Mouse (Mus musculus) MEL (cell line): ENCODE measurements around the gene D230025D16Rik. TPM values are rescaled to one million over a fixed set of nuclear protein-coding genes. Genes with fewer than 3 reads are reported as not detected.

Experiments
- DNase-seq: peaks from one replicate; pipeline ENCODE4 v3.0.0; 2011; ENCODE audit warnings: low read depth, low spot score
- H3K27ac ChIP-seq: 2 replicates; pipeline ENCODE4 v1.5.1; 2012; ENCODE audit warnings: low read depth, mild to moderate bottlenecking, control low read depth, low read length, moderate library complexity; ENCODE audit not compliant: control insufficient read depth
- H3K27me3 ChIP-seq, 2 experiments: fragments of 150-350 bp in 1 of 2; sonication (generic) in 1 of 2; 2 replicates each; pipeline ENCODE4 v1.6.1; 2012; ENCODE audit warnings: low read length in 2 of 2, mild to moderate bottlenecking in 2 of 2, improper control_type of control experiment in 1 of 2, moderate library complexity in 1 of 2; ENCODE audit not compliant: insufficient read depth in 2 of 2, control insufficient read depth in 1 of 2
- H3K36me3 ChIP-seq, 2 experiments: 2 replicates each; pipeline ENCODE4 v1.6.1; 2012 to 2014; ENCODE audit warnings: low read length in 2 of 2, improper control_type of control experiment in 1 of 2, inconsistent platforms in 1 of 2, mild to moderate bottlenecking in 1 of 2; ENCODE audit not compliant: insufficient read depth in 2 of 2, control insufficient read depth in 1 of 2
- H3K4me1 ChIP-seq, 2 experiments: fragments of 150-350 bp in 1 of 2; sonication (generic) in 1 of 2; 2 replicates each; pipeline ENCODE4 v1.6.1; 2012; ENCODE audit warnings: low read length in 2 of 2, improper control_type of control experiment in 1 of 2, mild to moderate bottlenecking in 1 of 2; ENCODE audit not compliant: insufficient read depth in 2 of 2, control insufficient read depth in 1 of 2
- H3K4me3 ChIP-seq, 2 experiments: fragments of 150-350 bp in 1 of 2; sonication (generic) in 1 of 2; 2 replicates each; pipeline ENCODE4 v1.5.1; 2012; ENCODE audit warnings: low read depth in 2 of 2, low read length in 2 of 2, mild to moderate bottlenecking in 2 of 2, moderate library complexity in 2 of 2, control low read depth in 1 of 2, improper control_type of control experiment in 1 of 2; ENCODE audit not compliant: control insufficient read depth in 1 of 2, insufficient read depth in 1 of 2
- H3K79me2 ChIP-seq: 2 replicates; pipeline ENCODE4 v1.6.1; 2012; ENCODE audit warnings: mild to moderate bottlenecking, low read length, moderate library complexity; ENCODE audit not compliant: control insufficient read depth, poor library complexity, insufficient read depth
- H3K9ac ChIP-seq: 2 replicates; pipeline ENCODE4 v1.6.1; 2012; ENCODE audit warnings: low read depth, mild to moderate bottlenecking, control low read depth, low read length, moderate library complexity; ENCODE audit not compliant: control insufficient read depth, poor library complexity, severe bottlenecking
- H3K9me3 ChIP-seq: fragments of 150-350 bp; sonication (generic); replicated peaks from 2 replicates; pipeline ENCODE4 v1.6.1; 2012; ENCODE audit warnings: mild to moderate bottlenecking, low read length, improper control_type of control experiment, moderate library complexity; ENCODE audit not compliant: insufficient read depth
- CHD1 ChIP-seq: IDR thresholded peaks from 2 replicates; pipeline ENCODE4 v1.6.1; 2012; ENCODE audit warnings: low read depth, mild to moderate bottlenecking, inconsistent platforms, low read length, improper control_type of control experiment
- CHD2 ChIP-seq: IDR thresholded peaks from 2 replicates; pipeline ENCODE4 v1.6.1; 2011; ENCODE audit warnings: low read length, improper control_type of control experiment
- EP300 ChIP-seq, 2 experiments: IDR thresholded peaks; 2 replicates each; pipeline ENCODE4 v1.6.1; 2011; ENCODE audit warnings: improper control_type of control experiment in 2 of 2, low read length in 2 of 2, low read depth in 1 of 2, mild to moderate bottlenecking in 1 of 2
- ETS1 ChIP-seq: IDR thresholded peaks from 2 replicates; pipeline ENCODE4 v1.6.1; 2012; ENCODE audit warnings: low read depth, mild to moderate bottlenecking, inconsistent platforms, low read length, improper control_type of control experiment, moderate library complexity
- GATA1 ChIP-seq: IDR thresholded peaks from 2 replicates; pipeline ENCODE4 v1.6.1; 2011; ENCODE audit warnings: low read depth, low read length, improper control_type of control experiment
- JUND ChIP-seq: IDR thresholded peaks from 2 replicates; pipeline ENCODE4 v1.6.1; 2011; ENCODE audit warnings: low read depth, mild to moderate bottlenecking, improper control_type of control experiment, low read length
- MAFK ChIP-seq: IDR thresholded peaks from 2 replicates; pipeline ENCODE4 v1.6.1; 2011; ENCODE audit warnings: low read depth, mild to moderate bottlenecking, low read length, improper control_type of control experiment, borderline replicate concordance
- MAX ChIP-seq: IDR thresholded peaks from 2 replicates; pipeline ENCODE4 v1.6.1; 2011; ENCODE audit warnings: low read length, improper control_type of control experiment
- MAZ ChIP-seq: IDR thresholded peaks from 2 replicates; pipeline ENCODE4 v1.6.1; 2012; ENCODE audit warnings: low read depth, mild to moderate bottlenecking, inconsistent platforms, low read length, improper control_type of control experiment
- MXI1 ChIP-seq: IDR thresholded peaks from 2 replicates; pipeline ENCODE4 v1.6.1; 2011; ENCODE audit warnings: mild to moderate bottlenecking, low read depth, low read length, improper control_type of control experiment
- MYC ChIP-seq: IDR thresholded peaks from 2 replicates; pipeline ENCODE4 v1.6.1; 2011; ENCODE audit warnings: low read depth, mild to moderate bottlenecking, low read length, improper control_type of control experiment, moderate library complexity
- NELFE ChIP-seq: IDR thresholded peaks from 2 replicates; pipeline ENCODE4 v1.6.1; 2011; ENCODE audit warnings: low read depth, low read length, improper control_type of control experiment
- POLR2A ChIP-seq, 2 experiments: IDR thresholded peaks; 2 replicates each; pipeline ENCODE4 v1.6.1; 2011 to 2012; ENCODE audit warnings: low read length in 2 of 2, mild to moderate bottlenecking in 2 of 2, control low read depth in 1 of 2, improper control_type of control experiment in 1 of 2, low read depth in 1 of 2, moderate library complexity in 1 of 2; ENCODE audit not compliant: control insufficient read depth in 1 of 2, insufficient read depth in 1 of 2, poor library complexity in 1 of 2
- POLR2AphosphoS5 ChIP-seq: IDR thresholded peaks from 2 replicates; pipeline ENCODE4 v1.6.1; 2012; ENCODE audit warnings: low read depth, borderline replicate concordance, mild to moderate bottlenecking, inconsistent platforms, low read length, moderate library complexity, mixed read lengths
- RCOR1 ChIP-seq: IDR thresholded peaks from 2 replicates; pipeline ENCODE4 v1.6.1; 2012; ENCODE audit warnings: low read depth, mild to moderate bottlenecking, inconsistent platforms, low read length, improper control_type of control experiment
- TAL1 ChIP-seq: IDR thresholded peaks from 2 replicates; pipeline ENCODE4 v1.6.1; 2012; ENCODE audit warnings: mild to moderate bottlenecking, inconsistent platforms, low read length, moderate library complexity, mixed read lengths
- TBP ChIP-seq: IDR thresholded peaks from 2 replicates; pipeline ENCODE4 v1.8.0; 2011; ENCODE audit warnings: low read depth, low read length, improper control_type of control experiment
- TCF12 ChIP-seq: IDR thresholded peaks from 2 replicates; pipeline ENCODE4 v1.6.1; 2014; ENCODE audit warnings: low read depth, mild to moderate bottlenecking, inconsistent platforms, low read length, improper control_type of control experiment, moderate library complexity
- USF2 ChIP-seq, 2 experiments: IDR thresholded peaks; 2 replicates each; pipeline ENCODE4 v1.6.1; 2011 to 2012; ENCODE audit warnings: improper control_type of control experiment in 2 of 2, low read length in 2 of 2, borderline replicate concordance in 1 of 2, inconsistent platforms in 1 of 2, low read depth in 1 of 2, mild to moderate bottlenecking in 1 of 2; ENCODE audit not compliant: insufficient read depth in 1 of 2
- ZC3H11A ChIP-seq: IDR thresholded peaks from 2 replicates; pipeline ENCODE4 v1.6.1; 2012; ENCODE audit warnings: low read depth, mild to moderate bottlenecking, inconsistent platforms, low read length, improper control_type of control experiment
- ZKSCAN1 ChIP-seq: IDR thresholded peaks from 2 replicates; pipeline ENCODE4 v1.6.1; 2012; ENCODE audit warnings: low read depth, mild to moderate bottlenecking, inconsistent platforms, low read length, improper control_type of control experiment, moderate library complexity
- ZNF384 ChIP-seq: IDR thresholded peaks from 2 replicates; pipeline ENCODE4 v1.6.1; 2012; ENCODE audit warnings: low read depth, mild to moderate bottlenecking, inconsistent platforms, low read length, improper control_type of control experiment
- polyA plus RNA-seq, 2 experiments: library from polyadenylated mRNA; stranded (reverse) in 1 of 2; unstranded in 1 of 2; fragments of >175 nt in 1 of 2; fragments of >200 nt in 1 of 2; gene quantifications; 2 replicates each; pipeline versions ENCODE4 v1.2.1 to v1.2.4; 2012; ENCODE audit warnings: low replicate concordance in 2 of 2, low read depth in 1 of 2; ENCODE audit not compliant: insufficient read length in 2 of 2, insufficient read depth in 1 of 2, missing spikeins in 1 of 2
- total RNA-seq: library from RNA; depleted of rRNA; stranded (reverse); fragments of 300-350 nt; gene quantifications from 2 replicates; pipeline ENCODE4 v1.2.3, GENCODE M21; 2012

D230025D16Rik gene
- total and polyA plus RNA-seq, 3 experiments: 18.3 to 22.4 TPM; not detected in 1

- TF ChIP-seq GATA1: no peak
- peak in 1 of 2 experiments; percentile 25; a peak in 1 of 4 replicates for TF ChIP-seq EP300 (IDR thresholded peaks at IDR 0.05; ENCODE audit: low read depth in 1 of 2, low read length in 2 of 2)
- no peak for TF ChIP-seq ZKSCAN1
These were observed 72.7 kb downstream of the D230025D16Rik start, which contains the start of gene E2f4 (continued) for GRCm38 (mm10) chr8:105297511-105298192.

GRCm38 (mm10) chr8:105298351-105299252 is 73.7 kb downstream of the D230025D16Rik start:
- peak; percentile 55 for DNase-seq
- no peaks in the 10 kb centered on the region for H3K27me3 ChIP-seq
- H3K79me2 ChIP-seq: peaks cover 34% of the 10 kb centered on the region
- peak overlapping the region; percentile 70 for H3K27ac ChIP-seq
- H3K9me3 ChIP-seq: no peaks in the 10 kb centered on the region
- peak overlapping the region; percentile 86 for H3K4me3 ChIP-seq
- no peak for TF ChIP-seq CHD2
- peak; percentile 36; the same call in 1 of the 2 replicates for TF ChIP-seq MAX
- peak; percentile 61; the same call in 1 of the 2 replicates for TF ChIP-seq MXI1
- TF ChIP-seq ZC3H11A: no peak
- no peak for TF ChIP-seq TBP
- TF ChIP-seq, all 39 proteins: peak for 2
- H3K36me3 ChIP-seq: peaks cover 18 to 38% of the 10 kb centered on the region in 2 experiments
- H3K4me1 ChIP-seq: peaks cover 11 to 34% of the 10 kb centered on the region in 2 experiments
- peak overlapping the region; percentile 97 for H3K9ac ChIP-seq

GRCm38 (mm10) chr8:105299962-105300361 is 75.0 kb downstream of the D230025D16Rik start:
- H3K9me3 ChIP-seq: no peaks in the 10 kb centered on the region
- peak overlapping the region; percentile 51 for H3K27ac ChIP-seq
- no peak for TF ChIP-seq JUND
- no peak for TF ChIP-seq MAFK
- no peak for TF ChIP-seq ZNF384
- TF ChIP-seq ZC3H11A: no peak
- TF ChIP-seq TAL1: peak; percentile 42
- TF ChIP-seq POLR2A (IDR thresholded peaks at IDR 0.05; ENCODE audit: control insufficient read depth in 1 of 2, insufficient read depth in 1 of 2, low read depth in 1 of 2, low read length in 2 of 2, poor library complexity in 1 of 2): peak in 1 of 2 experiments; percentile 9; a peak in 1 of 4 replicates
- TF ChIP-seq MAZ: no peak
- TF ChIP-seq TCF12: peak; percentile 74; the same call in 1 of the 2 replicates
- peak; percentile 66 for TF ChIP-seq GATA1
- TF ChIP-seq ETS1: peak; percentile 15; the same call in 1 of the 2 replicates
- TF ChIP-seq TBP: no peak
- TF ChIP-seq RCOR1: peak; percentile 17; the same call in 1 of the 2 replicates
- no peak for TF ChIP-seq MYC
- TF ChIP-seq USF2 (IDR thresholded peaks at IDR 0.05; ENCODE audit: borderline replicate concordance in 1 of 2, insufficient read depth in 1 of 2, low read depth in 1 of 2, low read length in 2 of 2): no peak
- TF ChIP-seq CHD1: 0 out of 2 replicates have a peak, but pooled peaks have one; percentile 8
- peak; percentile 55 to 77 for TF ChIP-seq EP300 (IDR thresholded peaks at IDR 0.05; ENCODE audit: low read depth in 1 of 2, low read length in 2 of 2)
- TF ChIP-seq NELFE: no peak
- no peak for TF ChIP-seq POLR2AphosphoS5
- H3K27me3 ChIP-seq: no peaks in the 10 kb centered on the region
- peaks cover 18 to 48% of the 10 kb centered on the region in 2 experiments for H3K36me3 ChIP-seq
- H3K4me1 ChIP-seq: peaks cover 11 to 46% of the 10 kb centered on the region in 2 experiments
- peaks cover 34% of the 10 kb centered on the region for H3K79me2 ChIP-seq
- DNase-seq: peak; percentile 56
- H3K9ac ChIP-seq: peak overlapping the region; percentile 16
- H3K4me3 ChIP-seq: peak overlapping the region; percentile 0 to 12; a peak in 1 of 4 replicates
